Mouse (Mus musculus) MEL-GATA-1-ER (cell line): ENCODE data around the gene Mapk11.

Experiments
- DNase-seq: peaks from one replicate; pipeline ENCODE4 v3.0.0-alpha.2; 2012; ENCODE audit warnings: low read depth; ENCODE audit errors: extremely low read depth

Gene Mapk11

DNA sequence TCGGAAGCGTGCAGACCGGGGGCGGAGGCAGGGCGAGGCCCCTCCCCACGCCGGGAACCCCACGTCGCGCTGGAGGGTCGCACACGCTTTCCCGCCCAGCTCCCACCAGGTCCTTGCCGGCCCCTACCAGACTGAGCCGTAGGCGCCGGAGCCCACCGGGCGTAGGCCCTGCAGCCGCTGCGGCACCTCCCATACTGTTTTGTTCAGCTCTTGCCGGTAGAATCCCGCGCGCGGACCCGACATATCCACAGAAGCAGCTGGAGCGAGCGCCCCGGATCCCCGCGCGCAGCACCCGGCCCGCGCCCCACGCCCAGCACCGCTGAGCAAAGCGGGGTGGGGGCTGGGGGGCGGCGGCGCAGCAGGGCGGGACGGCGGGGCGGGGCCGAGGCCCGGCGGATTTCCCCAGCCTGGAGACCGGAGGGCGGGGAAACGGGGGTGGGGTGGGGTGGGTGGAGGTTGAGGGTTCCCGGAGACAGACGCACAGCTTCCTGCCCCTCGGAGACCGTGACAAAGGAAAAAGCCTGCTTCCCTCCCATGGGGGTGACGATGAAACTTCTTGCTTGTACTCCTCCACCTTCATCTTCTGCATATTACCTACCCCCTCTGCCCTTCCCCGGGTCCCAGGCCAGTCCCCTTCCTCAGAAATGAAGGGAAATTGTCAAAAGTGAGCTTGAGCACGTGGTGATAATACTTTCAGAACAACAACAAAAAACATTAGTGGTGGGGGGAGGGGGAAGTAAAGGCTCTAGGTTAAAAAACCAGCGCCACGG lies at the start of gene Mapk11:
Gene Mapk11, minus strand, starts transcription at position 358 of the 770 bp plus-strand sequence.
- DNase-seq, result no peak

DNA sequence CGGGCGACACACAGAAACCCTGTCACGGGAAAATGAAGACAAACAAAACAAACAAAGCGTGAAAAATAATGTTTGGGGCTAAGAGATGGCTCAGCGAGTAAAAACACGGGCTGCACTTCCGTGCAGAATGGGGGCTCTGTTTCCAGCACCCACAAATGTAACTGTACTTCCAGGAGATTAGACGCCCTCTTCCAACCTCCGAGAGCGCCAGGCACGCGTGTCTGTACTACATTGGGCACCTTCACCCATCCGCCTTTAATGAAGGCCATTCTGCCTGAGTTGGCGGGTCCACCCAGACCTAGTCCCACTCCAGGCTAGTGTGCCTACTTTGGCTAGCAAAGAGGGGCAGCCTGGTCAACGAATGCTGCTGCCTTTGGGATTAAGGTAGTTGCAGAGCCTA lies 47.6 kb upstream of the Mapk11 start:
- DNase-seq, result no peak

GRCm38 (mm10) chr15:89196313-89196706 lies 46.9 kb upstream of the Mapk11 start, which contains the start of gene Dennd6b:
Gene Dennd6b (minus strand): TSS chr15:89196496.
- peak; percentile 92 for DNase-seq

DNA sequence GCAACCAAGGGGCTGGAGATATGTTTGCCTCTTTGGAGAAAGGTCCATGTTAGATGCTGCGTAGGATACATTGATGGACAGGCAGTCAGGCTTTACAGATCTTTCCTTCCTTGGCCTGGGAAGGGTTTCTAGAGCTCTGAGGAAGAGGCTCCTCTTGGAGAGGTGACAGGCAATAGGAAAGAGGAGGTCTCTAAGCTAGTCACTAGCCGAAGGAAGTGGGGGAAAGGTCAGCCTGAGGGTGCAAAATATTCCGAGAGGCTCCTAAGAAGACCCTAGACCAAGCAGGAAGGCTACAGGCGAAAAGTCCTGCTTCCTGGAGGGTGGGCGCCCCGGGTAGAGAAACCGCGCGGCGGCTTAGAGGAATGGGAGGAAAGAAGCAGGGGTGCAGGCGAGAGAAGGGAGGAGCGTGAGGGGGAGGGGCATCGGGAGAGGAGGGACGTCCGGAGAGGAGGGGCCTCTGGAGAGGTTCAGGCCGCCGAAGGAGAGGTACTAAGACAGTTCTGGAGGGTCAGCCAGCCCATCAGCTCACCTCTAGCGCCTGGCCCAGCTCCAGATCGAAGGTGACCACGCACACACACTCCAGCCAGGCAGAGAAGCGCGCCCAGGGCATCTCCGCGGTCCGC lies 46.4 kb upstream of the Mapk11 start:
- peak; percentile 70 for DNase-seq

DNA sequence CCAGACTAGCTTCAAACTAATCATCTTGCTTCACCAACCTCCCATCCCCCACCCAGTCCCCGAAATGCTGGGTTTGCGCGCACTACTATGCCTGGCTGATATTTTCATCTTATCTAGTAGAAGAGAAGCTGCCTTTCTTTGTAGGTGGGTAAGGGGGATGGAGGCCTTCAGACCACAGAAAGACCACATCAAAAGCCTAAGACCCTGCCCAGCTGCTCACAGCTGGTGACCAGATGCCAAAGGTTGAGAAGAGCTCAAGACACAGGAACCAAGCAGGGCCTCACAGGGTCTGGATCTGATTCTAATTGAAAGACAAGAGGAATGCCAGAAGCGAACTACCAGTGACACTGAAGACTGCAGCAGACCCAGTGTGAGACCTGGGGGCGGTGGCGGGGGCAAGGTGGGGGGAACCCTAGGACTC lies 45.8 kb upstream of the Mapk11 start:
- no peak for DNase-seq

- DNase-seq, result no peak
Observed at GRCm38 (mm10) chr15:89184937-89185227, 35.5 kb upstream of the Mapk11 start.

DNA sequence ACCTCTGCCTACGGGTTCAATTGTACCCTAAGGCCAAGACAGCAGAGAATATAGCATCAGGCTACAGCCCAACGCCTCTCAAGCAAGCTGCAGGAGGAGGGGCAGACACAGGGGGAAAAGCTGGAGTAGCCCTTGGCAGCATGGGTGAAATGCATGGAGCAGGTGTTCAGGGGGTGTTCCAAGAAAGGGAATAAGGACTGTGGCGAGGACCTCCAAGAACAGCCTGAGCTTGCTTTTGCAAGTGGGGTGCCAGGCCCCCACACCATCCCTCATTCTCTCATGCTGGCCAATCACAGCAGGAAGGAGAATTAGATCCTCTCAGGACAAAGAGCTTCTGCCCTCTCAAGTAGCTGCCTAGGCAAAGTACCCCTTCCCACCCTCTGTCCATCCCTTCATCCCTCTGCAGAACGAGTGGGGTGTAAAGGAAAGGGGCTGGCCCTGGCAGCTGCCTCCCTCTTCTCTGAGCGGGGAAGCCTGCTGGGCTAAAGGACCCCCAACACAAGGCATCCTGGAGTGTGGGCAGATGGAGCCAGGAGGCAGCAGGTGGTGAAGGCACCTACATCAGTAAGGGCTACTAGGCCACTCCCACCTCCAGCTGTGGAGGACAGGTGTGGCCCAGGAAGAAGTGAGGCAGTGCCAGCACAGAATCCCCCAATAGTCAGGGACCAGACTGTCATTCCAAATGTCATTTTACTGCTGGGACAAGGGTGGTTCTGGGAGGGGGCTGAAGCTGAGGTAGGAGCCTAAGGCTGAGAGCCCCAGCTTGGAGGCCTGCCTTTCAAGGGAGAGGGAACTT lies 34.9 kb upstream of the Mapk11 start:
- no peak for DNase-seq

GRCm38 (mm10) chr15:89182842-89183241 lies 33.4 kb upstream of the Mapk11 start:
- DNase-seq, result no peak

GRCm38 (mm10) chr15:89182328-89182741 lies 32.9 kb upstream of the Mapk11 start:
- DNase-seq, result no peak

GRCm38 (mm10) chr15:89181561-89182270 lies 32.3 kb upstream of the Mapk11 start:
- DNase-seq, result no peak

DNA sequence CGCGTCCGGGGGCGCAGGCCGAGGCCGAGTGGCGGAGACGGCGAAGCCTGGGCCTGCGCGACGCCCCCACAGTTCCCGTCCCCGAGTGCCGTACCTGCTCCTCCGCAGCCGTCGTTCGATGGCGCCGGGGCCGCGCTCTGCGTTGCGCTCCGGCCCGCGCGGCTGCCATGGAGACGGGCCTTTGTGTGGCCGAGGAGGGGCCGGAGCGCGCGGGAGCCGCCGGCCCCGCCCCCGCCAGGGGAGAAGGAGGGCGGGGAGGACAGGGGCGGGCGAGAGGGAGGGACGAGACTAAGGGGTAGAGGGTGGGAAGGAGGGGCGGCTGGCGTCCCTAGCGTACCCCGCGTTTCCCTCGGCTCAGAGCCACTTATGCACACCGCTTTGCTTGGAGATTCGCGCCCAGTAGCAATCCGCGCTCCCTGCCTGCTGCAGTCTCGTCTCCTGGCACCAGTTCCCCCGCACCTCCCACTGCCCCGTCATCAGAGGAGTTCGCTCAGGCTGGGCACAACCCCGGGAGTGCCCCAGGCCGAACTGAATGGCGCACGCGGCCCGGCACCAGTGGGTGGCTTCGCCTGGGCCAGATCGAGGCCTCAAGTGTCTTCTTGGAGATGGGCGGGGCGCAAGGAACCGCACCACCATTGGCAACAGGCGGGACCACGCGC lies 31.3 kb upstream of the Mapk11 start, which contains the start of gene Plxnb2:
Gene Plxnb2, minus strand, starts transcription at position 218 of the 659 bp plus-strand sequence.
- no peak for DNase-seq

DNA sequence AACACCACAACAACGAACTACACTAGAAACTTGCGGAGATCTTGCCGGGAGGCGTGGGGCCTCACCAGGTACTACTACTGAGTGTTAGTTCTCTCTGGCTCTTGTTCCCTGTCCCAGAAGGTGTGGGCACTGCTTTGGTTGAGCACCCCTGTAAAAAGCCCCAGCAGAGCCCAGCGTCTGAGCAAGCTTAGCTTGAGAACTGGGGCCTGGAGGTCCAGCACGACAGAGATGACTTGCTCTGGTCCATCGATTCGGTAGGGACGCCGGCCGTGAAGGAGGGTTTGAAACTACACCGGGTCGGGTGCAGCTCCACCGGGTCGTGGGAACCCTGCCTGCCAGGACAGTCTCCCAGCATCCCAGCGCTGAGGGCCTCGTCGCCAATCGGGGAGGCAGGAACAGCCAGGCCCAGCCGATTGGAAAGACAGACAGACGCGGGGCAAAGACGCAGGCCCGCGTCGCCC lies 30.7 kb upstream of the Mapk11 start:
- no peak for DNase-seq

DNA sequence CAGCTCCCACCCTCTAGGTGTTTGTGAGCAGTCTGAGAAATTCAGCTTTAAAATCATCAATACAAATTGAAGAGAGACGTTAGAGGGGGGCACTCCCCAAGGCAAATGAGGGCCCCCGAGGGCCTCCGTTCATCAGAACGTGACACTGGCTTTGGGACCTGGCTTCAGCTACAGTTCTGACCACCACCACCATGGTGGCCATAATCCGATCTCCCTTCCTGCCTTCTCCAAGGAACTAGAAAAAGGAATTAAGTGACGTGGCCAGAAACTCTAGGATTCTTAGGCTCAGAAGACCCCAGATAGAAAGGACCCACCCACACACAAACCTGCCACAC lies 30.2 kb upstream of the Mapk11 start:
- no peak for DNase-seq

DNA sequence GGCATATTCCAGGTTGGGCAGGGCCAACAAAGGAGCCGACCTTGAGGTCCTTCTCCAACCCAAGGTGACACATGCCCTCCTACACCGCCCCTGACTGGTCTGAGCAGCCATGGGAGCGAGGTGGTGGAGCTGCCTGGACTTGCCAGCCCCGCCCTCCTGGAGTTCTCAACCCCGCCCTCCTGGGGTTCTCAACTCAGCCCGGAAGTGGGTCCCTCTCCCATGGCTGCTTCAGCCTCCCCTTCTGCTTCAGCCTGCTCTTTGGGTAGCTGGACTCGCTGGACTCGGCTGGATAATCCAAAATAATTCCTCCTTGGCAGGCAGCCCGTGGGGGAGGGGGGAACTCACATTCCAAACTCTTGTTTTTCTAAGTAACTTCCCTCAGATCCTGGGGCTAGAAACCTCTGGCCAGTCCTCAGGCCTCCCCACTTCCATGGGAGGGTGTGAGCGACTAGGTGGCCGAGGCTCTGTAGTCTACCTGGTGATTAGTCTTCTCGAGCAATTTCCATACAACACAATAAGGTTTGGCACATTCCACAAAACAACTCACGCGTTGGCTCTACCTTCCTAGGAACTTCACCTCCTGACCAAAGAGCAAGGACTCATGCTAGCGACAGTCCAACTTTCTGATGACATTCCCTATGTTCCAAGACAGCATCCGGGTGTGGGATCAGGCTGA lies 29.7 kb upstream of the Mapk11 start:
- no peak for DNase-seq

DNA sequence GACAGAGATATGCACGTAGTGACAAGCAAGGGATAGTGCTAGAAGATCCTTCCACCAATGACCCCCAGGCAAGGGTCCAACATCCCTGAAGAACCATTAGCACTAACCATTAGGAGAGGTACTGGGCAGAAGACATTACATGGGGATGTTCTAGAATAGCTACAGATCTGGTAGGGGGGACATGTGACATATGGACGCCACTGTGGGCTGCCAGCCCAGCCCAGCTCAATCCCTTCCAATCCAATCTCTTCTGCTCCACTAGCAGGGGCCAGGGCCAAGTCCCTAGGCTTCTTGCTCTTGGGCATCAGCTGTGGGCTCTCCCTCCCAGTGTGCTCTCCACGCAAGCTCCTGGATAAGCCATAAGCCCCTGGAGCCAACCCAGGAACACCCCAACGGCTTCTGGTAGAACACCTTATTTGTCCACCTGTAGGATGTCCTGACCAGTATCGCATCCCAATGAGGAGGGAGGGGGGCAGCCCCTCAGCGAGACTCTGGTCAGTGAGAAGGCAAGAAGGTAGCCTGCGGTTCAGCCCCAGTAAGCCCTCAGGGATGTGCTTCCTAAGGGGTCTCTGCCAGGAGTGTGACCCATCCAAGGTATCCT lies 28.9 kb upstream of the Mapk11 start:
- no peak for DNase-seq

GRCm38 (mm10) chr15:89177576-89178259 lies 28.3 kb upstream of the Mapk11 start:
- DNase-seq, result no peak

- DNase-seq, result no peak
Observed at GRCm38 (mm10) chr15:89177121-89177520, 27.7 kb upstream of the Mapk11 start.

DNA sequence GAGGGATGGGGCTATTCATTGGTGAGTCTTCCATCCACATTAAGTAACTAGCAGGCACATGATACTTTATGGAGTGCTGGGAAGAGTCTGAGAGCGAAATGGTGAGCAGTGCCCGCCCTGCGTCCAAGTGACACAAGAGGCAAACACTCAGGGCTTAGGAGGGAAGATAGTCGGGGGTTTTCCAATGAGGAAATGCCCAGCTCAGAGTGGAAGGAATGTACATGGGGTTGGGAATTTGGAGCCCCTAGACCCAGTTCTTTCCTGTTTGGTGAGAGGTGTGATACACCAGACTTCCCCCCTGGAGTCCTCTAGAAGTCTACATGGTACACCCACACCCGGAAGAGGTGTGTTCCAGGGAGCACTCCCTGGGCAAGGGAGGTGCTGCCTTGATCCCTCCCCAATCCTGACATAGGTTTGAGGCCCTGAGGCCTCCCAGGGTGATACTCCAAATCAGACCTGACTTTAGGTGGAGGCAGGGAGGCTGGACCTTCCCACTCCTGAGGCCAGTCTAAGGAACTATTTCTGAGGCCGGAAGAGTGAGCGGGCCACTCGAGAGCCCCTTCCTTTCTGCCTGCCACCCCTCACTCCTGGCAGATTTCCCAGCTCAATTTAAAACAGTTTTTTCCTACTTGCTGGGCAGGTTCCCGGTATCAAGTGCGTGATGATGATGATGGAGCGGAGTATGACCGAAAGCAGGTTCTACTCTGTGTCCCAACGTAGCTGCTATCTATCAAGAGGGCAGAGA lies 26.2 kb upstream of the Mapk11 start:
- DNase-seq, result no peak

DNA sequence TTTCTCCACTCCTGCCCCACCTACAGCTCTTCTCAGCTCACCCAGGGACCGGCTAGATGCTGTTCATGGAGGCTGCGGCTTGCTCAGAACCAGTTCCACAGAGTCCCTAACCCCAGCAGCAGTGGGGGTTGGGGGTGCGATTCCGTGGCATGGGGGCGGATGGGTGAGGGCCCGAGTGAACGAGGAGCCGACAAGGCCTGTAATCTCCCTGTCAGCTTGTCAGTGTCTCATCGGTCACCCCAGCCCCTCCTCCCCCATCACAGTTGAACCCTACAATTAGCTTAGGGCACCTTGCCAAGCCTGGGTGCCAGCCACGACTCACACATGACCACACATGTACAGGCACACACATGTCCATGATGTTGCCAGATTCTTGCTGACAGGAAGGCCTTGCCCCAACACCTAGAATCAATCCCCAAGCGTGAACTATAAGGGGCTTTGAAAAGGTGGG lies 25.5 kb upstream of the Mapk11 start:
- DNase-seq, result no peak
